Mouse (Mus musculus) myocyte (in vitro differentiated cells): Measurements from ENCODE around the gene Pam. TPM values are rescaled to one million over a fixed set of nuclear protein-coding genes. Genes with fewer than 3 reads are reported as not detected.

Source experiments
- H3K27me3 ChIP-seq: one replicate; pipeline ENCODE4 v1.6.1; 2011; ENCODE audit not compliant: control insufficient read depth, insufficient read depth, insufficient read length
- H3K36me3 ChIP-seq: one replicate; pipeline ENCODE4 v1.6.1; 2011; ENCODE audit not compliant: control insufficient read depth, insufficient read depth
- H3K4me2 ChIP-seq: one replicate; pipeline ENCODE4 v1.6.1; 2011; ENCODE audit warnings: low read depth, control low read depth
- H3K4me3 ChIP-seq: one replicate; pipeline ENCODE4 v1.5.1; 2011; ENCODE audit warnings: mild to moderate bottlenecking, control low read depth, moderate library complexity
- H3K79me2 ChIP-seq: one replicate; pipeline ENCODE4 v1.6.1; 2011; ENCODE audit not compliant: control insufficient read depth, insufficient read depth
- H3ac ChIP-seq: one replicate; pipeline ENCODE4 v1.6.1; 2011; ENCODE audit not compliant: control insufficient read depth, insufficient read length
- CEBPB ChIP-seq: IDR thresholded peaks from 2 replicates; pipeline ENCODE4 v1.6.1; 2011; ENCODE audit warnings: mild to moderate bottlenecking, moderate library complexity; ENCODE audit not compliant: poor library complexity, insufficient read depth, severe bottlenecking
- E2F4 ChIP-seq: IDR thresholded peaks from one replicate; pipeline ENCODE4 v1.6.1; 2011; ENCODE audit warnings: mild to moderate bottlenecking, control low read depth, moderate library complexity; ENCODE audit not compliant: insufficient read depth
- MAX ChIP-seq: IDR thresholded peaks from one replicate; pipeline ENCODE4 v1.6.1; 2011; ENCODE audit warnings: low read depth, mild to moderate bottlenecking, control low read depth
- MYOD1 ChIP-seq, 3 experiments: IDR thresholded peaks; one replicate each; pipeline ENCODE4 v1.6.1; 2011; ENCODE audit warnings: control low read depth in 2 of 3, low read depth in 2 of 3, mild to moderate bottlenecking in 2 of 3, moderate library complexity in 1 of 3; ENCODE audit not compliant: insufficient read length in 2 of 3, control insufficient read depth in 1 of 3
- MYOG ChIP-seq, 3 experiments: IDR thresholded peaks; one replicate each; pipeline ENCODE4 v1.6.1; 2011; ENCODE audit warnings: control low read depth in 2 of 3, low read depth in 2 of 3, mild to moderate bottlenecking in 2 of 3; ENCODE audit not compliant: insufficient read length in 2 of 3, control insufficient read depth in 1 of 3, insufficient read depth in 1 of 3
- POLR2A ChIP-seq: IDR thresholded peaks from one replicate; pipeline ENCODE4 v1.6.1; 2011; ENCODE audit warnings: low read depth, mild to moderate bottlenecking, control low read depth, moderate library complexity; ENCODE audit not compliant: insufficient read length
- POLR2AphosphoS2 ChIP-seq: IDR thresholded peaks from one replicate; pipeline ENCODE4 v1.6.1; 2011; ENCODE audit warnings: low read depth, control low read depth; ENCODE audit not compliant: insufficient read length
- REST ChIP-seq: IDR thresholded peaks from one replicate; pipeline ENCODE4 v1.6.1; 2011; ENCODE audit warnings: mild to moderate bottlenecking, control low read depth, moderate library complexity; ENCODE audit not compliant: insufficient read depth, insufficient read length
- SRF ChIP-seq: IDR thresholded peaks from one replicate; pipeline ENCODE4 v1.6.1; 2011; ENCODE audit warnings: low read depth; ENCODE audit not compliant: control insufficient read depth, insufficient read length
- TCF12 ChIP-seq: IDR thresholded peaks from one replicate; pipeline ENCODE4 v1.6.1; 2011; ENCODE audit warnings: mild to moderate bottlenecking, control low read depth; ENCODE audit not compliant: poor library complexity, insufficient read depth, severe bottlenecking
- TCF3 ChIP-seq: IDR thresholded peaks from one replicate; pipeline ENCODE4 v1.6.1; 2011; ENCODE audit warnings: low read depth, control low read depth; ENCODE audit not compliant: insufficient read length
- USF1 ChIP-seq: IDR thresholded peaks from one replicate; pipeline ENCODE4 v1.6.1; 2011; ENCODE audit warnings: low read depth, mild to moderate bottlenecking, control low read depth, moderate library complexity
- polyA plus RNA-seq: library from polyadenylated mRNA; unstranded; fragments of >200 nt; fragmentation: generic; extraction: Trizol; gene quantifications from one replicate; pipeline ENCODE4 v1.2.1, GENCODE M21; 2012; ENCODE audit warnings: missing spikeins

The Pam gene
- polyA plus RNA-seq, 1 experiment: 29.4 TPM

DNA sequence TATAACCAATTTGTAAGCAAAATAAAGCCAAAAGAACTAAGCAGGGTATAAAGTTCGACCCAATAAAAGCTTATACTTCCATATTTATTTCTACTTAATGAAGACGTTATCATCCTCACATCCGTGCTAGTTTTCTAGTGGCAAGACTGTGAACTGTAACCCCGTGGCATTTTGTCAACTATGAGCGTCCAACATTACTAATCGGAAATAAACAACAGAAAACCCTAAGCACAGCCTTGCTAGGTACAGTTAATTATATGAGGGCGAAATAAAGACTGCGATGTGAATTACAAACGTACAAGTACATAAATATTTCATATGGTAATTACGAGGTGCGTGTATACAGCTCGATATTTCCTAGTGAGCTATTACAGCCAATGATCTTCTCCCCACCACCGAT, 119.4 kb downstream of the Pam start:
- Histone ChIP-seq H3K4me3 (peak overlapping the region; percentile 40), H3K27me3 (no peaks in the 10 kb centered on the region), H3K79me2 (no peaks in the 10 kb centered on the region), H3K36me3 (no peaks in the 10 kb centered on the region), H3ac (no peak overlapping the region), H3K4me2 (peak overlapping the region; percentile 82)
- TF ChIP-seq MYOD1 (IDR thresholded peaks at IDR 0.05; ENCODE audit: control insufficient read depth in 1 of 3, insufficient read length in 2 of 3, low read depth in 2 of 3) (no peak), E2F4 (no peak), USF1 (no peak), MAX (no peak), CEBPB (no peak), POLR2AphosphoS2 (no peak), MYOG (IDR thresholded peaks at IDR 0.05; ENCODE audit: control insufficient read depth in 1 of 3, insufficient read depth in 1 of 3, insufficient read length in 2 of 3, low read depth in 2 of 3) (no peak), POLR2A (no peak), REST (no peak), TCF3 (no peak), SRF (no peak), TCF12 (no peak)

DNA sequence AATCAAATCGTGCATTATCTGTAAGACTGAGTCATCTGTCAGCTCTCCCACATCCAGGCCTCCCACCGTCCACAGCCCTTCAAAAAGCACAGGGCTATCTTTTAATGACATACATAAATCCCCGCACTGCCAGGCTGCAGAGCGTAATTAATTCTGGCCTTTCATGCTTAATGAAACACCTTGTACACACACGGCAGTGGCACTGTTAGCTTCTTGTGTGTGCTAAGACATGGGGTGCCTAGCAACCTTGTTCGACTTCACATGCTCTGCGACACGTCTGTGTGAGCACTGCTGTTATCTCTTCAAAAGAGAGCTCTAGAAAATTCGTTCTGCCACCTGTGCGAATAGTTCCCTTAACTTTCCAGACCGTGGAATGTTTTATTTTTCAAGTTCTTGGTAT, 120.5 kb downstream of the Pam start:
- no peak overlapping the region for H3K4me3 ChIP-seq
- no peaks in the 10 kb centered on the region for H3K79me2 ChIP-seq
- TF ChIP-seq E2F4 (no peak), REST (no peak), MYOD1 (IDR thresholded peaks at IDR 0.05; ENCODE audit: control insufficient read depth in 1 of 3, insufficient read length in 2 of 3, low read depth in 2 of 3) (no peak), SRF (no peak), MYOG (IDR thresholded peaks at IDR 0.05; ENCODE audit: control insufficient read depth in 1 of 3, insufficient read depth in 1 of 3, insufficient read length in 2 of 3, low read depth in 2 of 3) (no peak), CEBPB (no peak), TCF12 (no peak), POLR2AphosphoS2 (no peak), POLR2A (no peak), USF1 (no peak)
- H3K36me3 ChIP-seq: peaks cover 2% of the 10 kb centered on the region
- H3K27me3 ChIP-seq: no peaks in the 10 kb centered on the region
- H3ac ChIP-seq: no peak overlapping the region
- H3K4me2 ChIP-seq: no peak overlapping the region

DNA sequence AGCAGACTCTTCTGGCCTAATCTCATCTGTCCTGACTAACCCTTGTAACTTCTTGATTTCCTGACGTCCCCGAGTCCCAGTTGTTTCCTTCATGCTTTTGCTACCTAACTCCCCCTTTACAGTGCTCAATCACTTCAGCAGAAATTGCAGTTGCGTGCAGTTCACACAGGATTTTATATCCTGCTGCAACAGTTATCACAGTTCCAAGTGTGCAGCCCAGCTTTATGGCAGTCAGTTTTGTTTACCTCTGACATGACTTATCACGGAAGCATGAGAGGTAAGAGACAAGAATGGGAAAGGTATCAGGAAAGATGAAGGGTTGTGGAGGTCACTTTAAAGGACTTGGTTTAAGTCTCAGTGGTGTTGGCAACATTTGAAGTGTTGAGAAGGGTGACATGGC, 125.7 kb downstream of the Pam start:
- Histone ChIP-seq H3K4me3 (no peak overlapping the region), H3K36me3 (peaks cover 5% of the 10 kb centered on the region), H3K4me2 (no peak overlapping the region), H3ac (no peak overlapping the region), H3K79me2 (no peaks in the 10 kb centered on the region), H3K27me3 (no peaks in the 10 kb centered on the region)
- TF ChIP-seq CEBPB (no peak), USF1 (no peak), E2F4 (no peak), SRF (no peak), MYOG (IDR thresholded peaks at IDR 0.05; ENCODE audit: control insufficient read depth in 1 of 3, insufficient read depth in 1 of 3, insufficient read length in 2 of 3, low read depth in 2 of 3) (no peak), POLR2A (no peak), MYOD1 (IDR thresholded peaks at IDR 0.05; ENCODE audit: control insufficient read depth in 1 of 3, insufficient read length in 2 of 3, low read depth in 2 of 3) (no peak), TCF3 (no peak), REST (no peak), POLR2AphosphoS2 (no peak), TCF12 (no peak), MAX (no peak)

DNA sequence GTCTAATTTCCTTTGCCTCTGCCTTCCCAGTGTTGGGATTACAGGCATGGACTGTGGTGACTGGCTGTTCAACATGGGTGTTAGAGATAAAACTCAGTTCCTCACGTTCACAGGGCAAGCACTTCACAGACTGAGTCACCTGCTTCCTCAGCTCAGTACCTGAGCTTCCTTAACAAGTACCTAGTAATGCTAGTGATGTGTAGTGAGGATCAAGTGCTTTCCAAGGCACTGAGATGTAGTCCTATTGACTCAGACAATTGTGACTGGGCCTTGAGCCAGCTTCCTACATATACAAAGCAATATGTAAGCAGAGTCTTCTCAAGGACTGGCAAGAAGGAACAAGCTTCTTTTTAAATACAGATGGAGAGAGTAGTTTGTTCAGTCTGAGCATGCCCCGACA, 131.7 kb downstream of the Pam start:
- H3K4me2 ChIP-seq: no peak overlapping the region
- no peaks in the 10 kb centered on the region for H3K27me3 ChIP-seq
- no peaks in the 10 kb centered on the region for H3K79me2 ChIP-seq
- TF ChIP-seq USF1 (no peak), CEBPB (no peak), SRF (no peak), MAX (no peak), E2F4 (no peak), REST (no peak)
- no peak overlapping the region for H3ac ChIP-seq
- H3K36me3 ChIP-seq: no peaks in the 10 kb centered on the region
- no peak overlapping the region for H3K4me3 ChIP-seq

DNA sequence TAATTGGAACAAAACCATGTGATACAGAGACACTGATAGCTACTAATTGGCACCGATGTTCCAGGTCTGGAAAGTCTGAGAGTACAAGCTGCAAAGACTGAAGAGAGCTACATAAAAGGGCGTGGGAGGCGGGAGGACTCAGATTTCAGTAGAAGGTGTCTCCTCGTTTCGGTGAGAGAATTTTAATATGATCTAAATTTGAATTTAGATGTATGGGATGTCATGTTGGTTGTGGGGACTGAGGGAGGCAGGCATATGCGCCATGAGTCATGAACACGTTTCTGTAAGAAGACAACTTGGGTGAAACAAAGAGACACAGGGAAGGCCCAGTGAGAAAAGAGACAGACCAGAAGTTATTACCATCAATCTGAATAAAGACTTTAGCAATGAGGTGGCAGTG, 133.3 kb downstream of the Pam start:
- Histone ChIP-seq H3K4me3 (no peak overlapping the region), H3ac (no peak overlapping the region), H3K27me3 (no peaks in the 10 kb centered on the region), H3K36me3 (no peaks in the 10 kb centered on the region), H3K79me2 (no peaks in the 10 kb centered on the region), H3K4me2 (no peak overlapping the region)
- no peak for TF ChIP-seq MYOD1 (IDR thresholded peaks at IDR 0.05; ENCODE audit: control insufficient read depth in 1 of 3, insufficient read length in 2 of 3, low read depth in 2 of 3)
